Mouse (Mus musculus) embryonic facial prominence, embryonic 10.5 days (tissue): ENCODE results near the gene S100a16. TPM values are rescaled to one million over a fixed set of nuclear protein-coding genes. Genes with fewer than 3 reads are reported as not detected.

Experiments used
- DNase-seq: peaks from one replicate; pipeline ENCODE4 v3.0.0-alpha.2; 2017; ENCODE audit warnings: low spot score
- H3K27ac ChIP-seq: fragments of 300-500 bp; sonication (generic); replicated peaks from 2 replicates; pipeline ENCODE4 v1.5.1; 2016; ENCODE audit warnings: mild to moderate bottlenecking
- H3K27me3 ChIP-seq: fragments of 300-500 bp; sonication (generic); replicated peaks from 2 replicates; pipeline ENCODE4 v1.6.1; 2016; ENCODE audit warnings: low read depth, mild to moderate bottlenecking; ENCODE audit not compliant: poor library complexity, severe bottlenecking
- H3K36me3 ChIP-seq: fragments of 300-500 bp; sonication (generic); replicated peaks from 2 replicates; pipeline ENCODE4 v1.6.1; 2016; ENCODE audit warnings: mild to moderate bottlenecking, moderate library complexity
- H3K4me1 ChIP-seq: fragments of 300-500 bp; sonication (generic); 2 replicates; pipeline ENCODE4 v1.6.1; 2016
- H3K4me3 ChIP-seq: fragments of 300-500 bp; sonication (generic); 2 replicates; pipeline ENCODE4 v1.5.1; 2016; ENCODE audit warnings: mild to moderate bottlenecking, moderate library complexity
- H3K9me3 ChIP-seq: fragments of 300-500 bp; sonication (generic); 2 replicates; pipeline ENCODE4 v1.6.1; 2016; ENCODE audit warnings: mild to moderate bottlenecking
- WGBS: fragments of 180-500 bp; shearing (Covaris S2); methylation state at CpG from one replicate; pipeline ENCODE4 v1.1.7; 2016; 5-methylcytosine and 5-hydroxymethylcytosine counted together
- polyA plus RNA-seq: library from polyadenylated mRNA; unstranded; fragments of >200 nt; fragmentation: Nextera tagmentation; extraction: Ambion mirVana; gene quantifications from 2 replicates; pipeline ENCODE4 v1.2.1, GENCODE M21; 2016

S100a16 gene
- polyA plus RNA-seq, 1 experiment from 2014 or later: 34.7 TPM

DNA sequence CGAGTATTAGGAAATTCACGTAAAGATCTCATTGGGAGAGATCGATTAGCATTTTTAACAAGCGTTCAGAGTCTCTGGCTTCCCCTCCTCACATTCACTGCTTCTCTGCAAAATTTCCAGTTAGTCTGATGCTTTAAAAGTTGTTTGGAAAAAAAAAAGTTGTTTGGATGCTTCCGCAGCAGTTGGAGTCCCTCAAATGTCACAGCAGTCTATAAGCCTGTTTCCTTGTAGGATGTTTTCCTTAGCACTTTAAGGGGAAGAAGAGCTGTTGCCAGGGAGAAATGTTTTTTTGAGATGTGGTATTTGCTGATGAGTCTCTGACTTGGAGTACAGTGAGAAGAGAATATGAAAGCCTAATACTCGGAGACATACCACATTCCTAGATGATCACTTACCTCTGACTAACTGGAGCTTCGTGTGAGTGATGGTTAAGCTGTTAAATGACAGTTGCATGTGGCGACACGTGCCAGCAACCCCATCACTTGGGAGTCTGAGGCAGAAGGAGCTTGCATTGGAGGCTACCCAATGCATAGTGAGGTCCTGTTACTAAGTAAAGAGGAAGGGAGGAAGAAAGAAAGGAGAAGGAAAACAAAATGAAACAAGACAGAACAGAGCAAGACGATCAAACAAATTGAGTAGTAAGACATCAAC is 39.4 kb downstream of the S100a16 start:
- Histone ChIP-seq H3K27ac (no peak overlapping the region), H3K36me3 (no peaks in the 10 kb centered on the region), H3K9me3 (no peaks in the 10 kb centered on the region), H3K4me3 (no peak overlapping the region), H3K27me3 (no peaks in the 10 kb centered on the region), H3K4me1 (no peaks in the 10 kb centered on the region; the same call in 1 of the 2 replicates)
- 78% methylated on average over 10 of the region's 10 CpGs for WGBS
- no peak for DNase-seq

GRCm38 (mm10) chr3:90579433-90579832 is 42.4 kb downstream of the S100a16 start:
- Histone ChIP-seq H3K9me3 (no peaks in the 10 kb centered on the region), H3K4me1 (peaks cover 2% of the 10 kb centered on the region; the same call in 1 of the 2 replicates), H3K4me3 (no peak overlapping the region), H3K36me3 (no peaks in the 10 kb centered on the region), H3K27ac (no peak overlapping the region), H3K27me3 (no peaks in the 10 kb centered on the region)
- DNase-seq: no peak
- 76% methylated on average over 7 of the region's 7 CpGs for WGBS

GRCm38 (mm10) chr3:90581141-90581540 is 44.1 kb downstream of the S100a16 start:
- 94% methylated on average over 5 of the region's 5 CpGs for WGBS
- no peaks in the 10 kb centered on the region for H3K9me3 ChIP-seq
- no peak overlapping the region for H3K27ac ChIP-seq
- H3K4me3 ChIP-seq: no peak overlapping the region
- H3K36me3 ChIP-seq: no peaks in the 10 kb centered on the region
- no peak for DNase-seq
- H3K4me1 ChIP-seq: peaks cover 2% of the 10 kb centered on the region; the same call in 1 of the 2 replicates
- H3K27me3 ChIP-seq: no peaks in the 10 kb centered on the region

- WGBS: 95% methylated on average over 1 of the region's 1 CpGs
- DNase-seq: no peak
Observed at GRCm38 (mm10) chr3:90582156-90582555, 45.1 kb downstream of the S100a16 start.

GRCm38 (mm10) chr3:90582556-90582955 is 45.5 kb downstream of the S100a16 start:
- WGBS: 89% methylated on average over 4 of the region's 4 CpGs
- DNase-seq: no peak
- Histone ChIP-seq H3K27ac (no peak overlapping the region), H3K36me3 (no peaks in the 10 kb centered on the region), H3K27me3 (no peaks in the 10 kb centered on the region), H3K4me1 (peaks cover 2% of the 10 kb centered on the region; the same call in 1 of the 2 replicates), H3K4me3 (no peak overlapping the region), H3K9me3 (no peaks in the 10 kb centered on the region)

More at GRCm38 (mm10) chr3:90582156-90582555, 45.1 kb downstream of the S100a16 start:
- Histone ChIP-seq H3K27ac (no peak overlapping the region), H3K9me3 (no peaks in the 10 kb centered on the region), H3K4me3 (no peak overlapping the region), H3K4me1 (peaks cover 2% of the 10 kb centered on the region; the same call in 1 of the 2 replicates), H3K27me3 (no peaks in the 10 kb centered on the region), H3K36me3 (no peaks in the 10 kb centered on the region)

- H3K4me3 ChIP-seq: no peak overlapping the region
- no peaks in the 10 kb centered on the region for H3K36me3 ChIP-seq
- peaks cover 2% of the 10 kb centered on the region; the same call in 1 of the 2 replicates for H3K4me1 ChIP-seq
- DNase-seq: no peak
- H3K27ac ChIP-seq: no peak overlapping the region
- H3K27me3 ChIP-seq: no peaks in the 10 kb centered on the region
- 58% methylated on average over 3 of the region's 3 CpGs for WGBS
- H3K9me3 ChIP-seq: no peaks in the 10 kb centered on the region
Observed at GRCm38 (mm10) chr3:90583893-90584292, 46.8 kb downstream of the S100a16 start.

DNA sequence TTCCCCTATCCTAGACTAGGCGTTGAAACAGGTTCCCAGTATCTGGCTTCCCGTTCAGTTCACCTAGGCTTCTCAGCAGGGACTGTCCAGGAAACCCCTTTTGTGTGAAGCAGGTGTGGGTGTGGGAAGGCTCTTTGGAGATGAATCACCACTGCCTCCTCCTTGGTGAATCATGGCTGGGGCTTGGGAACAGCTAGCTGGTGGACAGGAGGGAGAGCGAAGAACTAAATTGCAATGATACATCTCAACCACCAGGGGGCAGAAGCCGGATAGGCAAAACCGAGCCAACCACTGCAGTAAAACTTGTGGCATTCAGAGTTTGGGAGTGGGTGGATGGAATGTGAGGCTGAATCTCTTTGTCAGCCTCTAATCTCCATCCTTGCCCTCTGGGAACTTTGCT is 48.5 kb downstream of the S100a16 start:
- H3K4me3 ChIP-seq: no peak overlapping the region
- H3K4me1 ChIP-seq: peaks cover 12% of the 10 kb centered on the region; the same call in 1 of the 2 replicates
- no peak overlapping the region for H3K27ac ChIP-seq
- H3K9me3 ChIP-seq: no peaks in the 10 kb centered on the region
- no peaks in the 10 kb centered on the region for H3K36me3 ChIP-seq
- peak; percentile 75 for DNase-seq
- WGBS: 32% methylated on average over 5 of the region's 5 CpGs
- H3K27me3 ChIP-seq: no peaks in the 10 kb centered on the region

DNA sequence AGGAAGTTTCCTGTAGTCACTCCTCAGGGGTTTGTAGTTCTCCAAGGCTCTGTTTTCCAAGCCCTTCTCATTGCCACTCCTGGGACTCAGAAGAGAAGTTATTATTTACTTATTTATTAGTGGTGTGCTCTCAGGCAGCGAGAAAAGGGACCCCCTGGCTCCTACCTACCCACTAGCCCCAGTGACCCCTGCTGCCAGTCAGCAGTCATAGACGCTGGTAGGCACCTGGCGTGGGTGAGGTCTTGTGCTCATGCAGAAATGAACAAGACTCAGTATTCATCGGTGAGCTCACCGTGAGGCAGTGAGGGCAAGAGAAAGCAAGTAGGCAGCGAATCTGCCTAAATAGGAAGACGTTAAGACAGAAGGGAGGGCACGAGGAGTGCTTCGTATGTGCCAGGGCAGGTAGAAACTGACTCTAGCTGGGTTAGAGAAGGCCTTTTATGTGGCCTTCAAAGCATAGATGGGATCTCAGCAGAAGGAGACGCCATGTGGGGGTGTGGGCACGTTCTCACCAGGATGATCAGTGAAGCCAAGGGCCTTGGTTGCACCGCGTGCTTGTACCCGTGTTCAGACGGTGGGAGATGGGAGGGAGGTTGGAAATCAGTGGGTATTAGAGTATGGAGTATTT is 49.1 kb downstream of the S100a16 start:
- H3K4me1 ChIP-seq: peaks cover 12% of the 10 kb centered on the region; the same call in 1 of the 2 replicates
- H3K4me3 ChIP-seq: no peak overlapping the region
- H3K36me3 ChIP-seq: no peaks in the 10 kb centered on the region
- WGBS: 82% methylated on average over 15 of the region's 15 CpGs
- H3K27ac ChIP-seq: no peak overlapping the region; the same call in 1 of the 2 replicates
- H3K9me3 ChIP-seq: no peaks in the 10 kb centered on the region
- no peak for DNase-seq
- H3K27me3 ChIP-seq: no peaks in the 10 kb centered on the region

GRCm38 (mm10) chr3:90586906-90587305 is 49.9 kb downstream of the S100a16 start:
- 63% methylated on average over 10 of the region's 10 CpGs for WGBS
- H3K27me3 ChIP-seq: no peaks in the 10 kb centered on the region
- H3K4me1 ChIP-seq: peaks cover 12% of the 10 kb centered on the region; the same call in 1 of the 2 replicates
- DNase-seq: no peak
- no peak overlapping the region; the same call in 1 of the 2 replicates for H3K27ac ChIP-seq
- no peak overlapping the region for H3K4me3 ChIP-seq
- H3K9me3 ChIP-seq: no peaks in the 10 kb centered on the region
- H3K36me3 ChIP-seq: no peaks in the 10 kb centered on the region

- no peak for DNase-seq
- no peak overlapping the region for H3K4me3 ChIP-seq
- H3K36me3 ChIP-seq: no peaks in the 10 kb centered on the region
- WGBS: 90% methylated on average over 14 of the region's 14 CpGs
- H3K27ac ChIP-seq: no peak overlapping the region
- no peaks in the 10 kb centered on the region for H3K9me3 ChIP-seq
- H3K27me3 ChIP-seq: no peaks in the 10 kb centered on the region
- H3K4me1 ChIP-seq: peaks cover 12% of the 10 kb centered on the region; the same call in 1 of the 2 replicates
Observed at GRCm38 (mm10) chr3:90587361-90588101, 50.5 kb downstream of the S100a16 start.

GRCm38 (mm10) chr3:90589390-90589789 is 52.3 kb downstream of the S100a16 start:
- peaks cover 10% of the 10 kb centered on the region; the same call in 1 of the 2 replicates for H3K4me1 ChIP-seq
- DNase-seq: no peak
- H3K4me3 ChIP-seq: no peak overlapping the region
- no peaks in the 10 kb centered on the region for H3K27me3 ChIP-seq
- H3K27ac ChIP-seq: no peak overlapping the region
- H3K9me3 ChIP-seq: peaks cover 4% of the 10 kb centered on the region; the same call in 1 of the 2 replicates
- 81% methylated on average over 6 of the region's 6 CpGs for WGBS
- H3K36me3 ChIP-seq: no peaks in the 10 kb centered on the region

DNA sequence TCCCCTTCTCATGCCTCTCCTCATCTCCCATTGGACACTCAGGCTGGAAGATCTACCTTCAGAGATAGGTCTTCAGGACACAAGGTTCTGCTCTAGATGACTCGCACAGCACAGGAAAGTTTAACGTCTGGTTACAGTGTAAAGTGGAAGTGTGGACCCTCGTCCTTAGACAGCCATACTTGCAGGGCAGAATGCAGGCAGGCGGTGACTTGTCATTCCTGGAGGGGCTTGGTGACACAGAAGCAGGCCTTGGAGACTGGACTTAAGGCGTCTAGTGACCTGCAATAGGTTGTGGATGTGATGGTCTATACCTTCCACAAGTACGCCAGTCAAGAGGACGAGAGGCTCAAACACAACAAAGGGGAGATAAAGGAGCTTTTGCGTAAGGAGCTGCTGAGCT is 52.9 kb downstream of the S100a16 start, which contains the start of gene S100a2:
Gene S100a2 (plus strand): TSS at position 301 of the 400 bp plus-strand sequence.
- H3K27me3 ChIP-seq: no peaks in the 10 kb centered on the region
- H3K4me1 ChIP-seq: peaks cover 15% of the 10 kb centered on the region; the same call in 1 of the 2 replicates
- H3K36me3 ChIP-seq: no peaks in the 10 kb centered on the region
- no peak within 1 kb of the TSS for H3K27ac ChIP-seq
- H3K9me3 ChIP-seq: peaks cover 4% of the 10 kb centered on the region; the same call in 1 of the 2 replicates
- H3K4me3 ChIP-seq: no peak within 1 kb of the TSS
- WGBS: 85% methylated on average over 8 of the region's 8 CpGs
- no peak for DNase-seq
